Mouse (Mus musculus) embryonic fibroblast, embryonic 13.5 days (primary cell): ENCODE results near the gene Map4k1.

ENCODE experiments used
- CTCF ChIP-seq: IDR thresholded peaks from 2 replicates; pipeline ENCODE4 v1.5.1; 2011; ENCODE audit warnings: mild to moderate bottlenecking, control low read depth, low read length, moderate library complexity, borderline replicate concordance; ENCODE audit not compliant: insufficient read depth
- POLR2A ChIP-seq: IDR thresholded peaks from 2 replicates; pipeline ENCODE4 v1.6.1; 2011; ENCODE audit warnings: low read depth, mild to moderate bottlenecking, control low read depth, low read length, moderate library complexity

GRCm38 (mm10) chr7:29046533-29046932, 64.7 kb downstream of the Map4k1 start:
- TF ChIP-seq POLR2A (no peak), CTCF (no peak)
